Mouse (Mus musculus) forebrain, embryonic 11.5 days (tissue): ENCODE results near the gene Mdga1. TPM values are rescaled to one million over a fixed set of nuclear protein-coding genes. Genes with fewer than 3 reads are reported as not detected.
A peak's percentile ranks its signal among the peaks of the same experiment; 100 is the strongest.

Experiments
- ATAC-seq: fragments of 200-750 bp; cut with Nextera tagmentation; replicated peaks from 2 replicates; pipeline ENCODE4 v1.8.0; 2017; ENCODE audit warnings: moderate TSS enrichment; ENCODE audit not compliant: low FRiP score
- DNase-seq: peaks from one replicate; pipeline ENCODE4 v3.0.0-alpha.2; 2017; ENCODE audit warnings: low spot score
- H3K27ac ChIP-seq: fragments of 300-500 bp; sonication (generic); 2 replicates; pipeline ENCODE4 v1.5.1; 2014; ENCODE audit warnings: low read depth, low read length
- H3K27me3 ChIP-seq: fragments of 300-500 bp; sonication (generic); 2 replicates; pipeline ENCODE4 v1.6.1; 2014; ENCODE audit warnings: mild to moderate bottlenecking, low read length, mixed read lengths; ENCODE audit not compliant: control insufficient read depth, insufficient read depth
- H3K36me3 ChIP-seq: fragments of 300-500 bp; sonication (generic); 2 replicates; pipeline ENCODE4 v1.6.1; 2014; ENCODE audit warnings: mild to moderate bottlenecking, low read length, moderate library complexity, mixed read lengths; ENCODE audit not compliant: control insufficient read depth, insufficient read depth
- H3K4me1 ChIP-seq: fragments of 300-500 bp; sonication (generic); replicated peaks from 2 replicates; pipeline ENCODE4 v1.6.1; 2014; ENCODE audit warnings: low read length, mixed read lengths; ENCODE audit not compliant: control insufficient read depth, insufficient read depth
- H3K4me2 ChIP-seq: fragments of 300-500 bp; sonication (generic); 2 replicates; pipeline ENCODE4 v1.6.1; 2014; ENCODE audit warnings: low read depth, mild to moderate bottlenecking, low read length, moderate library complexity, mixed read lengths; ENCODE audit not compliant: severe bottlenecking
- H3K4me3 ChIP-seq: fragments of 300-500 bp; sonication (generic); 2 replicates; pipeline ENCODE4 v1.5.1; 2014; ENCODE audit warnings: low read depth, low read length
- H3K9ac ChIP-seq: fragments of 300-500 bp; sonication (generic); 2 replicates; pipeline ENCODE4 v1.6.1; 2014; ENCODE audit warnings: low read length
- H3K9me3 ChIP-seq: fragments of 300-500 bp; sonication (generic); 2 replicates; pipeline ENCODE4 v1.6.1; 2016; ENCODE audit warnings: low read length, mixed read lengths; ENCODE audit not compliant: control insufficient read depth
- WGBS: fragments of 180-500 bp; shearing (Covaris S2); extraction: QIAGEN DNeasy Blood & Tissue Kit; methylation state at CpG from one replicate; pipeline ENCODE4 v1.1.7; 2014; 5-methylcytosine and 5-hydroxymethylcytosine counted together
- polyA plus RNA-seq: library from polyadenylated mRNA; unstranded; fragments of >200 nt; fragmentation: Nextera tagmentation; extraction: Ambion mirVana; gene quantifications from 2 replicates; pipeline ENCODE4 v1.2.1, GENCODE M21; 2014

Mdga1 gene
- polyA plus RNA-seq, 1 experiment from 2014 or later = 6.2 TPM

DNA sequence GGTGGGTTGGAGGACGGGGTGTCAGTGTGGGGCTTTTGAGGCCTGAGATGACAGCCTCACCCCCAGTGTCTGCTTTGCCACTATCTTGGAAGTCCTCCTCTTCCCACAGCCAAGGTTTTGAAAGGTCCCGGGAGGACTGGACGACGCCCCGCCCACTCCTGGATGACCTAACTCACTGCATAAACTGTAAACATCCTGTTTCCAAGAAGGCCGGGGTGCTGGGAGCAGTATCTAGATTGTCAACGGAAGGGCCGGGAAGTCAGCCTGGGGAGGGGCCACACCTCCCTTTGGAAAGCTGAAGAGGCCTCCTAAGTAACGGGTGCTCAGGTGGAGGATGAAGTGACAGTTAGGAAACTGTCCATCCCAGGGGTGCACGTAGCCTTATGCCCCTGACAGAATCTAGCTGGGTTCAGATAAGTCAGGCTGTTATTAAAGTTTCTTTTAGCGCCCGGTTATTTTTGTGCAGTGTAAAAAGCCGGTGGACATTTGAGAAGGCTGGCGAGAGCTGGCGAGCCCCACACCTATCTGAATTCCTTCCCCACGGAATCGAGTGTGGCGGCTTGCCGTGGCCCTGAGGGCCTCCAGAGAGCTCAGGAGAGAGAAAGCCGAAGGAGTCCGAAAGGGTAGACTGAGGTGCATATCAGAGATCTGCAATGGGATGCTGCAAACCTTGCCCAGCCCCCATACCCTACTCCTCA lies 170.3 kb downstream of the Mdga1 start:
- H3K4me3 ChIP-seq = no peak overlapping the region
- H3K4me2 ChIP-seq = no peak overlapping the region
- DNase-seq (no peak), ATAC-seq (no peak)
- H3K4me1 ChIP-seq = peaks cover 16% of the 10 kb centered on the region; the same call in 1 of the 2 replicates
- no peaks in the 10 kb centered on the region for H3K36me3 ChIP-seq
- 82% methylated on average over 21 of the region's 21 CpGs for WGBS
- no peaks in the 10 kb centered on the region for H3K9me3 ChIP-seq
- H3K27me3 ChIP-seq = no peaks in the 10 kb centered on the region
- H3K9ac ChIP-seq = no peak overlapping the region
- no peak overlapping the region for H3K27ac ChIP-seq

DNA sequence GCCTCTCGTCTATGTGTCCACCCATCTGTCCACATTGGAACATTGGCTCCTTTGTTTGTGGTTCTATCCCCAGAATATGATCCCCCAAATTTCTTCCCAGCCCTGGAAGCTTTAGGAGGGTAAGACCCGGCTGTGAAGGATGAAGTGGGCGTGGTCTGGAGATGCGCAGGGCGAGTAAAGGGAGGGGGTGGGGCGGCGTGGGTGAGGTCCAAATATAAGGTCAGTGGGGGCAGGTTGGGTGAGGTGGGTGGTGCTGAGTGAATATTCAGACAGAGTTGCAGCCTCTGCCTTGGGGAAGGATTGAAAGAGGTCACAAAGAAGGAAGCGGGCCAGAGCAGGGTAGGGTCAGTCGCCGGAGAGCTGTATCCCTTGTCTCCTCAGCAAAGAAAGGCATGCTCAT lies 171.7 kb downstream of the Mdga1 start:
- 38% methylated on average over 10 of the region's 10 CpGs for WGBS
- no peaks in the 10 kb centered on the region for H3K9me3 ChIP-seq
- ATAC-seq = no peak
- no peak for DNase-seq
- H3K27ac ChIP-seq = no peak overlapping the region
- peaks cover 18% of the 10 kb centered on the region; the same call in 1 of the 2 replicates for H3K4me1 ChIP-seq
- H3K4me2 ChIP-seq = no peak overlapping the region
- H3K27me3 ChIP-seq = no peaks in the 10 kb centered on the region
- no peaks in the 10 kb centered on the region for H3K36me3 ChIP-seq
- H3K4me3 ChIP-seq = no peak overlapping the region
- no peak overlapping the region for H3K9ac ChIP-seq

DNA sequence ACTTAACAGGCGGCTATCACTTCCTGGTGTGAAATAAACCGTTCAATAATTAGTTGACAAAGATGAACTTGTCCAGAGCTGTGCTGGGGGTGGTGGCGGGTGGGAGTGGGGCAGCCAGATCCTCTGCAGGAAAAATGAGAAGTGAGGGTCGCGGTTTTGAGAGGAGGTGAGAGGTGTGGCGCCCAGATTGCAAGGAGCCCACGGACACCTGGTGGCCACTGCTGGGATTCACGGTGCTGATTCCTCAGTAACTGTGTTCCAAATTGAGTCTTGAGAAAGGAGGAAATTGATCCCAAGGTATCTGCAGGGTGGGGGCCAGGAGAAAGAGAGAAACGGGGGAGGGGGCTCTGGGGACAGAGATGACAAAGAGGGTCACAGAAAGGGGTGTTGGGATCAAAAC lies 173.1 kb downstream of the Mdga1 start:
- Histone ChIP-seq H3K27me3 (no peaks in the 10 kb centered on the region), H3K9me3 (no peaks in the 10 kb centered on the region), H3K4me3 (no peak overlapping the region), H3K4me2 (no peak overlapping the region), H3K27ac (0 out of 2 replicates have a peak overlapping the region, but pooled peaks have one; percentile 25), H3K36me3 (no peaks in the 10 kb centered on the region), H3K9ac (no peak overlapping the region), H3K4me1 (peaks cover 18% of the 10 kb centered on the region; the same call in 1 of the 2 replicates)
- WGBS = 48% methylated on average over 9 of the region's 9 CpGs
- DNase-seq = no peak
- no peak for ATAC-seq

DNA sequence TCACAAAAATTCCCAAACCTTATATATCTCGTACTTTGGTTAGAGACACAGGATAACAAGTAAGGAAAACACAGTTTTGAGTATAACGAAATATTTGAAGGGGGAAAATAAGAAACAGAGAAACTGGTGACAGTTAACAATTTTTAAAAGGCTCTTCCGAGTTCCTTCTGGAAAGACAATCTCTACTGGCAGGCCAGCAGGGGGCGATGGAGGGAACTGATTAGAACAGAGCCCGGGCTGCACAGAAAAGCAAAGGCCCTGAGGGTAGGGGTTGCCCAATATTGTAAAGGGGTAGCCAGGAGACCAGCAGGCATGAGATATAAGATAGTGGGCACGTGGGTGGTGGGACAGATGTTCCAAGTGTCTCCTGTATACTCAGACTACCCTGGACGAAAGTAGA lies 173.8 kb downstream of the Mdga1 start:
- no peaks in the 10 kb centered on the region for H3K27me3 ChIP-seq
- H3K4me3 ChIP-seq = no peak overlapping the region
- ATAC-seq (peak; percentile 34; the same call in 1 of the 2 replicates), DNase-seq (peak; percentile 92)
- H3K36me3 ChIP-seq = no peaks in the 10 kb centered on the region
- no peak overlapping the region for H3K9ac ChIP-seq
- peaks cover 18% of the 10 kb centered on the region; the same call in 1 of the 2 replicates for H3K4me1 ChIP-seq
- no peak overlapping the region for H3K4me2 ChIP-seq
- WGBS = 18% methylated on average over 7 of the region's 7 CpGs
- H3K27ac ChIP-seq = peak overlapping the region; percentile 78
- H3K9me3 ChIP-seq = no peaks in the 10 kb centered on the region

DNA sequence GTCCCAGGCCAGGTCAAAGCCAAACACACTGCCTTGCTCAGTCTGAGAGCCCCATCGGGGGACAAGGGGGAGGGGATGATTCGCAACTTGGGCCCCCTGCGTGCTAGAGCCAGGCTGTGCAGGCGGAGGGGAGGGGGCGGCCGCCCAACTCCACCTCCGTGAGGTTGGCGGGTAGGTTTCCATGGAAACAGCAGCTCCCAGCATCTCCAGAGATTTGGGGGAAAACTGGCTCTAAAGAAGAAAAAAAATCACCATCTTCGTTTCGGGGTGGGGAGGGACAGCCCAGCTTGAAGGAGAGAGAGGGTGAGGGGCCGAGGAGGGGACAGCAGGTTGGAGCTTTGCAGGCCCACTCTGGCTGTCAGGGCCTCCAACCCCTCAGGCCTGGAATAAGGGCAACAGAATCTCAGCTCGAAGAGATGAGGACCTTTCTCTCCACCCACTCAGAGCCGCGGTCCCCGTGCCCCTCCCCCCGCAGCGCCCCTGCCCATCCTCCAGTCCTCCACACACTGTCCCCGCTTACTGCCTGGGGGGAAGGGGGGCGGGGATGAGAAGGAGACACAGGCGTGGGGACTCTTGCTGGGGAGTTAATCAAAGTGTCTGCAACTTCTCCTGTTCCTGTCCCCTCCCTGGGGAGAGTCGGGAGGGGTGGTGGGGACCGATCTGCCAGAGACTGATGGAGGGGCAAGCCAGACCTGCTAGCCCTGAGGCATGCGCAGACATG lies 174.7 kb downstream of the Mdga1 start:
- ATAC-seq (peak; percentile 73), DNase-seq (peak; percentile 85)
- H3K27me3 ChIP-seq = no peaks in the 10 kb centered on the region
- H3K4me3 ChIP-seq = peak overlapping the region; percentile 21
- peak overlapping the region; percentile 43 for H3K4me2 ChIP-seq
- WGBS = 3% methylated on average over 21 of the region's 23 CpGs
- peak overlapping the region; percentile 37 for H3K9ac ChIP-seq
- H3K4me1 ChIP-seq = peaks cover 18% of the 10 kb centered on the region; the same call in 1 of the 2 replicates
- H3K36me3 ChIP-seq = no peaks in the 10 kb centered on the region
- H3K27ac ChIP-seq = peak overlapping the region; percentile 78
- no peaks in the 10 kb centered on the region for H3K9me3 ChIP-seq

DNA sequence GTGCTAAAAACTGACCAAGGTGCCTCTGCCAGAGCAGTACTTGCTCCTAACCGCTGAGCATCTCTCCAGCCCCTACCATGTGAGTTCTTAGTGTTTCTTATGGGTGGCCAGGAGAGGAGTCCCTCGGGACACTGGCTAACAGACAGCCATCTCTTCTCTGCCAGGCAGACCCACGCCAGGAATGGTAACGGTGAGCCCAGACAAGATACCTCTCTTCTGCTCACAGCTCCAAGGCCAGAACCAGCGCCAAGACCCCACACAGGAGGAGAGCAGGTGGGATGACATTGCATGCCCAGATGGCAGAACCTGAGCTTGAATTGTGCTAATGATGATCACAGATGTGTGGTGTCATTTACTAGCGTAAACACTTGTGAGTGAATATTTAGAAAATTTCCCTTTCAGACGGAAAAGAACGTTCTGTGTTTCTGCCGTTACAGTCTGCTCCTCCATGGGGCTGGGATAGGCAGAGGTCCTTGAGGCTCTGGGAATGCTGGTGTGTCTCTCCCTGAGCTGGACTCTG lies 178.3 kb downstream of the Mdga1 start:
- no peak overlapping the region for H3K4me2 ChIP-seq
- H3K27ac ChIP-seq = no peak overlapping the region
- 85% methylated on average over 9 of the region's 9 CpGs for whole genome bisulfite sequencing
- ATAC-seq (no peak), DNase-seq (no peak)
- H3K4me3 ChIP-seq = no peak overlapping the region
- no peaks in the 10 kb centered on the region for H3K9me3 ChIP-seq
- no peaks in the 10 kb centered on the region for H3K27me3 ChIP-seq
- peaks cover 15% of the 10 kb centered on the region; the same call in 1 of the 2 replicates for H3K4me1 ChIP-seq
- H3K9ac ChIP-seq = no peak overlapping the region
- H3K36me3 ChIP-seq = no peaks in the 10 kb centered on the region

DNA sequence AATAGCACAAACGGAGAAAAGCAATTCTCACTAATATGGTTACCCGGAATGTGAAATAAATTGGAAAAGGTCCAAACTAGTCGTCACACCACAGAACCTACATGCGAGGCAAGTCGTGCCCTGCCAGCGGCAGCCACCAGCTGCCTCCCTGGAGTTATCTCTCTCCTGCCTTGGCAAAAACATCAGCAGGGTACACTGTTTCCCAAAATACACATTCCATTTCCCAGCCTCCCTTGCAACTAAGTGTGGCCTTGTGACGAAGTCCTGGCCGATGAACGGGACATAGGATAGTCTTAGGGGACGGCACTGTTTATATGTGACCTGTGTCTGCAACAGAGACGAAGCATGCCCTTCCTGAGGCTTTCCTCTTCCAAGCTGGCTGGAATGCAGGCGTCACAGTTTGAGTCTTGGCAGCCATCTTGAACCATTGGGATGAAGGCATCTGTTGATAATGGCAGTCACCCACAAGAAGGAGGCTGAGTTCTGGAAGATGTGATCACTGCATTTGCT lies 179.6 kb downstream of the Mdga1 start:
- ATAC-seq (no peak), DNase-seq (no peak)
- Histone ChIP-seq H3K27ac (no peak overlapping the region), H3K9me3 (no peaks in the 10 kb centered on the region), H3K27me3 (no peaks in the 10 kb centered on the region), H3K9ac (no peak overlapping the region), H3K4me1 (peaks cover 7% of the 10 kb centered on the region; the same call in 1 of the 2 replicates), H3K4me2 (no peak overlapping the region), H3K36me3 (no peaks in the 10 kb centered on the region), H3K4me3 (no peak overlapping the region)
- WGBS = 88% methylated on average over 12 of the region's 12 CpGs

DNA sequence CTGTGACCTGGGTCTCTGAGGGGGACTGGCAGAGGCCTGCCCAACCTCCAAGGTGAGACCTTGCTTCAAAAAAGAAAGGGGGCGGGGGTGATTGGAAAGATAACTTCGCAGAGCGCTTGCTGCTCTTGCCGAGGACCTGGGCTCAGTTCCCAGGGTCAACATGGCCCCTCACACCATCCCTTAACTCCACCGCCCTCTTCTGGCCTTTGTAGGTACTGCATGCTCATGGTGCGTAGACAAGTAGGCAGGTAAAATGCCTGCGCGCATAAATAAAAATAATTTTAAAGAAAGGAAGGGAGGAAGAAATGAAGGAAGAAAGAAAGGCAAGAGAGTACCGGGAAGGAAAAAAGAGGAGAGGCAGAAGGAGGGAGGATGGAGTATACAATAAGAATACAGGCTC lies 180.2 kb downstream of the Mdga1 start:
- no peaks in the 10 kb centered on the region for H3K9me3 ChIP-seq
- ATAC-seq (no peak), DNase-seq (no peak)
- 60% methylated on average over 9 of the region's 9 CpGs for WGBS
- no peak overlapping the region for H3K4me2 ChIP-seq
- no peaks in the 10 kb centered on the region for H3K36me3 ChIP-seq
- H3K9ac ChIP-seq = no peak overlapping the region
- H3K27me3 ChIP-seq = no peaks in the 10 kb centered on the region
- no peak overlapping the region for H3K27ac ChIP-seq
- peaks cover 3% of the 10 kb centered on the region; the same call in 1 of the 2 replicates for H3K4me1 ChIP-seq
- H3K4me3 ChIP-seq = no peak overlapping the region
